Mouse (Mus musculus) embryonic facial prominence, embryonic 11.5 days (tissue): ENCODE data around the gene Uqcrc2. TPM values are rescaled to one million over a fixed set of nuclear protein-coding genes. Genes with fewer than 3 reads are reported as not detected.

Source experiments
- ATAC-seq: fragments of 200-750 bp; cut with Nextera tagmentation; replicated peaks from 2 replicates; pipeline ENCODE4 v1.8.0; 2017; ENCODE audit warnings: low read depth; ENCODE audit not compliant: insufficient number of reproducible peaks, low FRiP score, low TSS enrichment
- DNase-seq: peaks from one replicate; pipeline ENCODE4 v3.0.0-alpha.2; 2015; ENCODE audit warnings: low spot score
- H3K27ac ChIP-seq: fragments of 300-500 bp; sonication (generic); replicated peaks from 2 replicates; pipeline ENCODE4 v1.5.1; 2014; ENCODE audit warnings: mild to moderate bottlenecking, low read depth, low read length, control low read depth
- H3K27me3 ChIP-seq: fragments of 300-500 bp; sonication (generic); 2 replicates; pipeline ENCODE4 v1.6.1; 2014; ENCODE audit warnings: mild to moderate bottlenecking, low read length, moderate library complexity, mixed read lengths; ENCODE audit not compliant: control insufficient read depth, insufficient read depth
- H3K36me3 ChIP-seq: fragments of 300-500 bp; sonication (generic); replicated peaks from 2 replicates; pipeline ENCODE4 v1.6.1; 2014; ENCODE audit warnings: low read depth, mild to moderate bottlenecking, low read length, moderate library complexity, mixed read lengths; ENCODE audit not compliant: control insufficient read depth, insufficient read depth
- H3K4me1 ChIP-seq: fragments of 300-500 bp; sonication (generic); 2 replicates; pipeline ENCODE4 v1.6.1; 2014; ENCODE audit warnings: low read length, mixed read lengths; ENCODE audit not compliant: control insufficient read depth, insufficient read depth
- H3K4me2 ChIP-seq: fragments of 300-500 bp; sonication (generic); 2 replicates; pipeline ENCODE4 v1.6.1; 2014; ENCODE audit warnings: low read depth, mild to moderate bottlenecking, control low read depth, low read length, moderate library complexity
- H3K4me3 ChIP-seq: fragments of 300-500 bp; sonication (generic); 2 replicates; pipeline ENCODE4 v1.5.1; 2014; ENCODE audit warnings: low read depth, low read length, control low read depth
- H3K9ac ChIP-seq: fragments of 300-500 bp; sonication (generic); replicated peaks from 2 replicates; pipeline ENCODE4 v1.6.1; 2014; ENCODE audit warnings: mild to moderate bottlenecking, control low read depth, low read length
- H3K9me3 ChIP-seq: fragments of 300-500 bp; sonication (generic); replicated peaks from 2 replicates; pipeline ENCODE4 v1.6.1; 2016; ENCODE audit warnings: mild to moderate bottlenecking, low read length, inconsistent platforms, mixed read lengths; ENCODE audit not compliant: control insufficient read depth
- WGBS: fragments of 180-500 bp; shearing (Covaris S2); extraction: QIAGEN DNeasy Blood & Tissue Kit; methylation state at CpG from one replicate; pipeline ENCODE4 v1.1.7; 2014; 5-methylcytosine and 5-hydroxymethylcytosine counted together
- polyA plus RNA-seq: library from polyadenylated mRNA; unstranded; fragments of >200 nt; fragmentation: Nextera tagmentation; extraction: Ambion mirVana; gene quantifications from 2 replicates; pipeline ENCODE4 v1.2.1, GENCODE M21; 2014

The Uqcrc2 gene
- polyA plus RNA-seq, 1 experiment from 2014 or later: 221 TPM

GRCm38 (mm10) chr7:120693831-120694375, 58.9 kb downstream of the Uqcrc2 start:
- Histone ChIP-seq H3K27me3 (no peaks in the 10 kb centered on the region), H3K4me1 (no peaks in the 10 kb centered on the region), H3K9me3 (no peaks in the 10 kb centered on the region), H3K27ac (no peak overlapping the region), H3K36me3 (no peaks in the 10 kb centered on the region), H3K4me3 (no peak overlapping the region), H3K9ac (no peak overlapping the region), H3K4me2 (no peak overlapping the region)
- no peak for DNase-seq
- ATAC-seq: no peak
- WGBS: 98% methylated on average over 5 of the region's 5 CpGs

- DNase-seq (no peak), ATAC-seq (no peak)
- Histone ChIP-seq H3K4me2 (no peak overlapping the region), H3K36me3 (no peaks in the 10 kb centered on the region), H3K4me1 (no peaks in the 10 kb centered on the region), H3K9me3 (no peaks in the 10 kb centered on the region), H3K9ac (no peak overlapping the region), H3K4me3 (no peak overlapping the region), H3K27ac (no peak overlapping the region), H3K27me3 (no peaks in the 10 kb centered on the region)
- 37% methylated on average over 6 of the region's 6 CpGs for WGBS
Measured at GRCm38 (mm10) chr7:120695196-120695595, 60.2 kb downstream of the Uqcrc2 start.

GRCm38 (mm10) chr7:120695641-120696040, 60.7 kb downstream of the Uqcrc2 start:
- Histone ChIP-seq H3K4me3 (no peak overlapping the region), H3K4me1 (no peaks in the 10 kb centered on the region), H3K9me3 (no peaks in the 10 kb centered on the region), H3K27me3 (no peaks in the 10 kb centered on the region), H3K27ac (no peak overlapping the region), H3K36me3 (no peaks in the 10 kb centered on the region), H3K9ac (no peak overlapping the region), H3K4me2 (no peak overlapping the region)
- no peak for ATAC-seq
- 76% methylated on average over 1 of the region's 1 CpGs for WGBS
- no peak for DNase-seq

- no peaks in the 10 kb centered on the region for H3K4me1 ChIP-seq
- no peak for ATAC-seq
- no peak overlapping the region for H3K4me2 ChIP-seq
- WGBS: 96% methylated on average over 2 of the region's 2 CpGs
- no peaks in the 10 kb centered on the region for H3K27me3 ChIP-seq
- no peak overlapping the region for H3K27ac ChIP-seq
- no peaks in the 10 kb centered on the region for H3K9me3 ChIP-seq
- DNase-seq: no peak
- no peak overlapping the region for H3K4me3 ChIP-seq
- H3K36me3 ChIP-seq: no peaks in the 10 kb centered on the region
- H3K9ac ChIP-seq: no peak overlapping the region
Measured at GRCm38 (mm10) chr7:120696331-120696730, 61.4 kb downstream of the Uqcrc2 start.

GRCm38 (mm10) chr7:120699586-120699985, 64.6 kb downstream of the Uqcrc2 start:
- DNase-seq: no peak
- 95% methylated on average over 6 of the region's 6 CpGs for WGBS
- H3K9ac ChIP-seq: no peak overlapping the region
- ATAC-seq: no peak
- H3K4me2 ChIP-seq: no peak overlapping the region
- no peak overlapping the region for H3K4me3 ChIP-seq
- H3K9me3 ChIP-seq: no peaks in the 10 kb centered on the region
- H3K4me1 ChIP-seq: no peaks in the 10 kb centered on the region
- H3K27ac ChIP-seq: no peak overlapping the region
- H3K27me3 ChIP-seq: no peaks in the 10 kb centered on the region
- H3K36me3 ChIP-seq: no peaks in the 10 kb centered on the region

GRCm38 (mm10) chr7:120703888-120704287, 68.9 kb downstream of the Uqcrc2 start:
- no peaks in the 10 kb centered on the region for H3K4me1 ChIP-seq
- DNase-seq (no peak), ATAC-seq (no peak)
- no peaks in the 10 kb centered on the region for H3K27me3 ChIP-seq
- 87% methylated on average over 3 of the region's 3 CpGs for WGBS
- no peaks in the 10 kb centered on the region for H3K9me3 ChIP-seq
- no peak overlapping the region for H3K4me3 ChIP-seq
- H3K4me2 ChIP-seq: no peak overlapping the region
- H3K9ac ChIP-seq: no peak overlapping the region
- H3K36me3 ChIP-seq: no peaks in the 10 kb centered on the region
- H3K27ac ChIP-seq: no peak overlapping the region

Other genes starting within 250 kb of the Uqcrc2 start
- 0.07 TPM in 1 of 2 replicates, not detected in the other for gene Abca16, start 225.5 kb upstream of the Uqcrc2 start, polyA plus RNA-seq
- gene Pdzd9, start 35.2 kb downstream of the Uqcrc2 start, polyA plus RNA-seq: 0.33 and 0.50 TPM in 2 replicates
- gene Mosmo, start 42.4 kb downstream of the Uqcrc2 start, polyA plus RNA-seq: 14.7 and 17.8 TPM in 2 replicates
- 0.13 and 0.24 TPM in 2 replicates for gene Vwa3a, start 104.1 kb downstream of the Uqcrc2 start, polyA plus RNA-seq
- gene Gm5737, start 177.2 kb downstream of the Uqcrc2 start, polyA plus RNA-seq: not detected in 2 replicates
- 8.7 and 10.6 TPM in 2 replicates for gene Eef2k, start 207.7 kb downstream of the Uqcrc2 start, polyA plus RNA-seq